Mouse (Mus musculus): ENCODE results near the gene Clic1.

Gene Clic1

GRCm38 (mm10) chr17:35092403-35093198 is 42.8 kb downstream of the Clic1 start:
- no peak for DNase-seq

- no peak for DNase-seq
Measured at GRCm38 (mm10) chr17:35094475-35095365, 45.0 kb downstream of the Clic1 start.

- no peak for DNase-seq
Measured at GRCm38 (mm10) chr17:35096597-35096996, 46.8 kb downstream of the Clic1 start.

GRCm38 (mm10) chr17:35097164-35097655 is 47.4 kb downstream of the Clic1 start:
- DNase-seq, result peak; percentile 49

- DNase-seq, result no peak
Measured at GRCm38 (mm10) chr17:35100196-35100765, 50.5 kb downstream of the Clic1 start.

- no peak for DNase-seq
Measured at GRCm38 (mm10) chr17:35101161-35101560, 51.4 kb downstream of the Clic1 start.

GRCm38 (mm10) chr17:35102299-35102698 is 52.5 kb downstream of the Clic1 start:
- no peak for DNase-seq

GRCm38 (mm10) chr17:35103221-35103690 is 53.5 kb downstream of the Clic1 start:
- DNase-seq, result no peak

- DNase-seq, result no peak
Measured at GRCm38 (mm10) chr17:35104079-35104478, 54.3 kb downstream of the Clic1 start.

GRCm38 (mm10) chr17:35104754-35105153 is 55.0 kb downstream of the Clic1 start:
- no peak for DNase-seq

GRCm38 (mm10) chr17:35105740-35106389 is 56.1 kb downstream of the Clic1 start:
- DNase-seq, result peak; percentile 43

GRCm38 (mm10) chr17:35106522-35106921 is 56.8 kb downstream of the Clic1 start:
- no peak for DNase-seq

GRCm38 (mm10) chr17:35108097-35108496 is 58.3 kb downstream of the Clic1 start, which contains the start of gene Ly6g5c:
Gene Ly6g5c, plus strand, starts transcription at chr17:35108279.
- no peak for DNase-seq
